Mouse (Mus musculus) stomach, embryonic 14.5 days (tissue): ENCODE data around the gene Hps1. TPM values are rescaled to one million over a fixed set of nuclear protein-coding genes. Genes with fewer than 3 reads are reported as not detected.

Experiments
- ATAC-seq: fragments of 200-750 bp; cut with Nextera tagmentation; 2 replicates; pipeline ENCODE4 v1.8.0; 2017; ENCODE audit warnings: low read depth, moderate TSS enrichment; ENCODE audit not compliant: insufficient number of reproducible peaks, insufficient read depth, low FRiP score
- H3K27ac ChIP-seq: fragments of 300-500 bp; sonication (generic); 2 replicates; pipeline ENCODE4 v1.5.1; 2014; ENCODE audit warnings: mild to moderate bottlenecking, low read length, moderate library complexity, mixed read lengths
- H3K27me3 ChIP-seq: fragments of 300-500 bp; sonication (generic); 2 replicates; pipeline ENCODE4 v1.6.1; 2014; ENCODE audit warnings: low read length, control low read depth, mixed read lengths; ENCODE audit not compliant: control insufficient read depth, insufficient read depth
- H3K36me3 ChIP-seq: fragments of 300-500 bp; sonication (generic); 2 replicates; pipeline ENCODE4 v1.6.1; 2014; ENCODE audit warnings: mild to moderate bottlenecking, control low read depth, low read length, moderate library complexity, mixed read lengths; ENCODE audit not compliant: control insufficient read depth, insufficient read depth
- H3K4me1 ChIP-seq: fragments of 300-500 bp; sonication (generic); 2 replicates; pipeline ENCODE4 v1.6.1; 2014; ENCODE audit warnings: low read length, control low read depth, mixed read lengths; ENCODE audit not compliant: control insufficient read depth, insufficient read depth
- H3K4me2 ChIP-seq: fragments of 300-500 bp; sonication (generic); replicated peaks from 2 replicates; pipeline ENCODE4 v1.6.1; 2014; ENCODE audit warnings: low read depth, low read length, control low read depth
- H3K4me3 ChIP-seq: fragments of 300-500 bp; sonication (generic); 2 replicates; pipeline ENCODE4 v1.5.1; 2014; ENCODE audit warnings: low read depth, low read length, control low read depth
- H3K9ac ChIP-seq: fragments of 300-500 bp; sonication (generic); replicated peaks from 2 replicates; pipeline ENCODE4 v1.6.1; 2014; ENCODE audit warnings: low read depth, mild to moderate bottlenecking, control low read depth, low read length, moderate library complexity, mixed read lengths
- H3K9me3 ChIP-seq: fragments of 300-500 bp; sonication (generic); 2 replicates; pipeline ENCODE4 v1.6.1; 2016; ENCODE audit warnings: low read depth, low read length, control low read depth; ENCODE audit not compliant: control insufficient read depth
- WGBS: fragments of 180-500 bp; shearing (Covaris S2); extraction: QIAGEN DNeasy Blood & Tissue Kit; methylation state at CpG from one replicate; pipeline ENCODE4 v1.1.7; 2014; 5-methylcytosine and 5-hydroxymethylcytosine counted together
- polyA plus RNA-seq: library from polyadenylated mRNA; unstranded; fragments of >200 nt; fragmentation: Nextera tagmentation; extraction: Ambion mirVana; gene quantifications from 2 replicates; pipeline ENCODE4 v1.2.1, GENCODE M21; 2014

The Hps1 gene
- polyA plus RNA-seq, 1 experiment from 2014 or later: 13.2 TPM

GRCm38 (mm10) chr19:42739734-42740133 is 40.0 kb downstream of the Hps1 start:
- 86% methylated on average over 6 of the region's 6 CpGs for WGBS
- H3K27me3 ChIP-seq: no peaks in the 10 kb centered on the region
- no peak overlapping the region for H3K9ac ChIP-seq
- H3K4me2 ChIP-seq: no peak overlapping the region
- H3K9me3 ChIP-seq: no peaks in the 10 kb centered on the region
- no peaks in the 10 kb centered on the region for H3K36me3 ChIP-seq
- H3K4me1 ChIP-seq: no peaks in the 10 kb centered on the region; the same call in 1 of the 2 replicates
- H3K4me3 ChIP-seq: no peak overlapping the region
- no peak for ATAC-seq
- H3K27ac ChIP-seq: no peak overlapping the region

- Histone ChIP-seq H3K27me3 (no peaks in the 10 kb centered on the region), H3K9ac (no peak overlapping the region), H3K4me3 (no peak overlapping the region), H3K27ac (no peak overlapping the region), H3K4me1 (no peaks in the 10 kb centered on the region; the same call in 1 of the 2 replicates), H3K36me3 (no peaks in the 10 kb centered on the region), H3K9me3 (no peaks in the 10 kb centered on the region), H3K4me2 (no peak overlapping the region)
- WGBS: 73% methylated on average over 9 of the region's 9 CpGs
- no peak for ATAC-seq
Observed at GRCm38 (mm10) chr19:42737753-42738152, 42.0 kb downstream of the Hps1 start.

GRCm38 (mm10) chr19:42734982-42735381 is 44.8 kb downstream of the Hps1 start:
- no peak overlapping the region for H3K27ac ChIP-seq
- 66% methylated on average over 5 of the region's 5 CpGs for WGBS
- no peaks in the 10 kb centered on the region for H3K36me3 ChIP-seq
- no peak overlapping the region for H3K9ac ChIP-seq
- H3K9me3 ChIP-seq: no peaks in the 10 kb centered on the region
- H3K4me3 ChIP-seq: no peak overlapping the region
- H3K4me2 ChIP-seq: no peak overlapping the region
- 0 out of 2 replicates have a peak, but pooled peaks have one; percentile 50 for ATAC-seq
- H3K27me3 ChIP-seq: no peaks in the 10 kb centered on the region
- H3K4me1 ChIP-seq: no peaks in the 10 kb centered on the region

- H3K36me3 ChIP-seq: no peaks in the 10 kb centered on the region
- no peak for ATAC-seq
- no peaks in the 10 kb centered on the region for H3K9me3 ChIP-seq
- H3K9ac ChIP-seq: no peak overlapping the region
- H3K4me1 ChIP-seq: peaks cover 5% of the 10 kb centered on the region; the same call in 1 of the 2 replicates
- H3K4me3 ChIP-seq: no peak overlapping the region
- H3K4me2 ChIP-seq: no peak overlapping the region
- no peak overlapping the region for H3K27ac ChIP-seq
- no peaks in the 10 kb centered on the region for H3K27me3 ChIP-seq
- WGBS: 74% methylated on average over 4 of the region's 4 CpGs
Observed at GRCm38 (mm10) chr19:42727424-42727823, 52.4 kb downstream of the Hps1 start.

- Histone ChIP-seq H3K4me1 (peaks cover 10% of the 10 kb centered on the region; the same call in 1 of the 2 replicates), H3K36me3 (no peaks in the 10 kb centered on the region), H3K9me3 (no peaks in the 10 kb centered on the region), H3K9ac (no peak overlapping the region), H3K4me3 (no peak overlapping the region), H3K27me3 (no peaks in the 10 kb centered on the region), H3K4me2 (no peak overlapping the region), H3K27ac (no peak overlapping the region)
- no peak for ATAC-seq
- 91% methylated on average over 10 of the region's 10 CpGs for WGBS
Observed at GRCm38 (mm10) chr19:42726766-42727165, 53.0 kb downstream of the Hps1 start.

GRCm38 (mm10) chr19:42725973-42726350 is 53.8 kb downstream of the Hps1 start:
- Histone ChIP-seq H3K27ac (no peak overlapping the region), H3K4me3 (no peak overlapping the region), H3K9ac (no peak overlapping the region), H3K36me3 (no peaks in the 10 kb centered on the region), H3K9me3 (no peaks in the 10 kb centered on the region), H3K4me2 (no peak overlapping the region), H3K4me1 (peaks cover 10% of the 10 kb centered on the region; the same call in 1 of the 2 replicates), H3K27me3 (no peaks in the 10 kb centered on the region)
- 87% methylated on average over 3 of the region's 3 CpGs for WGBS
- ATAC-seq: no peak

GRCm38 (mm10) chr19:42725056-42725972 is 54.5 kb downstream of the Hps1 start:
- Histone ChIP-seq H3K4me1 (peaks cover 10% of the 10 kb centered on the region; the same call in 1 of the 2 replicates), H3K9ac (no peak overlapping the region), H3K36me3 (no peaks in the 10 kb centered on the region), H3K27me3 (no peaks in the 10 kb centered on the region), H3K4me2 (no peak overlapping the region), H3K4me3 (no peak overlapping the region), H3K9me3 (no peaks in the 10 kb centered on the region), H3K27ac (no peak overlapping the region)
- ATAC-seq: no peak
- 46% methylated on average over 16 of the region's 16 CpGs for WGBS

GRCm38 (mm10) chr19:42723302-42723701 is 56.5 kb downstream of the Hps1 start:
- Histone ChIP-seq H3K9me3 (no peaks in the 10 kb centered on the region), H3K4me2 (no peak overlapping the region), H3K9ac (no peak overlapping the region), H3K4me3 (no peak overlapping the region), H3K27ac (no peak overlapping the region), H3K4me1 (peaks cover 10% of the 10 kb centered on the region; the same call in 1 of the 2 replicates), H3K27me3 (no peaks in the 10 kb centered on the region), H3K36me3 (no peaks in the 10 kb centered on the region)
- ATAC-seq: no peak
- 74% methylated on average over 6 of the region's 6 CpGs for WGBS
